Mouse (Mus musculus): Measurements from ENCODE around the gene Gm5134. TPM values are rescaled to one million over a fixed set of nuclear protein-coding genes. Genes with fewer than 3 reads are reported as not detected.

Gm5134 gene
- total and polyA plus RNA-seq, 3 experiments, result not detected

GRCm38 (mm10) chr10:75942736-75943477, 11.4 kb upstream of the Gm5134 start, which contains the start of gene Vpreb3:
Vpreb3 (plus strand) TSS chr10:75943057.
- peak within 1 kb of the TSS; percentile 32 for H3K27ac ChIP-seq
- 78% methylated on average over 15 of the region's 15 CpGs for WGBS
- intact Hi-C loops (cut with DNase I), result no loop called here
- no peaks in the 10 kb centered on the region for H3K36me3 ChIP-seq (ENCODE audit: control insufficient read depth, insufficient read depth, low read length)
- no peak within 1 kb of the TSS for H3K9ac ChIP-seq (ENCODE audit: low read depth, low read length)
- peak in 1 of 2 experiments; percentile 10 for DNase-seq
- no peaks in the 10 kb centered on the region for H3K27me3 ChIP-seq (ENCODE audit: control insufficient read depth, insufficient read depth, low read length)
- TF ChIP-seq POLR2A (IDR thresholded peaks at IDR 0.05; ENCODE audit: insufficient read depth, low read depth, low read length) (no peak), EP300 (IDR thresholded peaks at IDR 0.05; ENCODE audit: insufficient read depth, low read depth, low read length) (no peak), CTCF (IDR thresholded peaks at IDR 0.05) (no peak)
- H3K4me1 ChIP-seq (ENCODE audit: control insufficient read depth, insufficient read depth, low read length), result peaks cover 4% of the 10 kb centered on the region
- H3K4me3 ChIP-seq, result no peak within 1 kb of the TSS
- H3K79me2 ChIP-seq (replicated peaks; ENCODE audit: control insufficient read depth, insufficient read depth, low read length), result no peaks in the 10 kb centered on the region

GRCm38 (mm10) chr10:75944066-75944772, 10.1 kb upstream of the Gm5134 start:
- TF ChIP-seq CTCF (IDR thresholded peaks at IDR 0.05) (no peak), EP300 (IDR thresholded peaks at IDR 0.05; ENCODE audit: insufficient read depth, low read depth, low read length) (no peak), POLR2A (IDR thresholded peaks at IDR 0.05; ENCODE audit: insufficient read depth, low read depth, low read length) (no peak)
- Histone ChIP-seq H3K27ac (peak overlapping the region; percentile 32), H3K36me3 (ENCODE audit: control insufficient read depth, insufficient read depth, low read length) (no peaks in the 10 kb centered on the region), H3K79me2 (replicated peaks; ENCODE audit: control insufficient read depth, insufficient read depth, low read length) (no peaks in the 10 kb centered on the region), H3K9ac (ENCODE audit: low read depth, low read length) (no peak overlapping the region), H3K27me3 (ENCODE audit: control insufficient read depth, insufficient read depth, low read length) (no peaks in the 10 kb centered on the region), H3K4me1 (ENCODE audit: control insufficient read depth, insufficient read depth, low read length) (peaks cover 2% of the 10 kb centered on the region; the same call in 1 of the 2 replicates), H3K4me3 (no peak overlapping the region)
- intact Hi-C loops (cut with DNase I), result no loop called here
- 16% methylated on average over 11 of the region's 11 CpGs for WGBS
- peak; percentile 30 to 34 for DNase-seq

- DNase-seq, result peak in 1 of 2 experiments; percentile 11
- Histone ChIP-seq H3K4me1 (ENCODE audit: control insufficient read depth, insufficient read depth, low read length) (peaks cover 2% of the 10 kb centered on the region; the same call in 1 of the 2 replicates), H3K4me3 (no peak overlapping the region), H3K9ac (ENCODE audit: low read depth, low read length) (no peak overlapping the region), H3K79me2 (replicated peaks; ENCODE audit: control insufficient read depth, insufficient read depth, low read length) (no peaks in the 10 kb centered on the region), H3K27me3 (ENCODE audit: control insufficient read depth, insufficient read depth, low read length) (no peaks in the 10 kb centered on the region), H3K27ac (no peak overlapping the region), H3K36me3 (ENCODE audit: control insufficient read depth, insufficient read depth, low read length) (no peaks in the 10 kb centered on the region)
- TF ChIP-seq POLR2A (IDR thresholded peaks at IDR 0.05; ENCODE audit: insufficient read depth, low read depth, low read length) (no peak), CTCF (IDR thresholded peaks at IDR 0.05) (no peak), EP300 (IDR thresholded peaks at IDR 0.05; ENCODE audit: insufficient read depth, low read depth, low read length) (no peak)
- intact Hi-C loops (cut with DNase I), result no loop called here
- WGBS, result 93% methylated on average over 7 of the region's 7 CpGs
These were observed 9.1 kb upstream of the Gm5134 start for GRCm38 (mm10) chr10:75945213-75945612.

GRCm38 (mm10) chr10:75945896-75946295, 8.4 kb upstream of the Gm5134 start:
- H3K4me3 ChIP-seq, result no peak overlapping the region
- intact Hi-C loops (cut with DNase I), result no loop called here
- WGBS, result 85% methylated on average over 7 of the region's 7 CpGs
- H3K27me3 ChIP-seq (ENCODE audit: control insufficient read depth, insufficient read depth, low read length), result no peaks in the 10 kb centered on the region
- TF ChIP-seq POLR2A (IDR thresholded peaks at IDR 0.05; ENCODE audit: insufficient read depth, low read depth, low read length) (no peak), EP300 (IDR thresholded peaks at IDR 0.05; ENCODE audit: insufficient read depth, low read depth, low read length) (no peak), CTCF (IDR thresholded peaks at IDR 0.05) (no peak)
- no peaks in the 10 kb centered on the region for H3K79me2 ChIP-seq (replicated peaks; ENCODE audit: control insufficient read depth, insufficient read depth, low read length)
- H3K9ac ChIP-seq (ENCODE audit: low read depth, low read length), result no peak overlapping the region
- DNase-seq, result peak in 1 of 2 experiments; percentile 11
- peaks cover 2% of the 10 kb centered on the region; the same call in 1 of the 2 replicates for H3K4me1 ChIP-seq (ENCODE audit: control insufficient read depth, insufficient read depth, low read length)
- no peak overlapping the region for H3K27ac ChIP-seq
- H3K36me3 ChIP-seq (ENCODE audit: control insufficient read depth, insufficient read depth, low read length), result no peaks in the 10 kb centered on the region

GRCm38 (mm10) chr10:75948079-75948478, 6.2 kb upstream of the Gm5134 start:
- TF ChIP-seq EP300 (IDR thresholded peaks at IDR 0.05; ENCODE audit: insufficient read depth, low read depth, low read length) (no peak), CTCF (IDR thresholded peaks at IDR 0.05) (no peak), POLR2A (IDR thresholded peaks at IDR 0.05; ENCODE audit: insufficient read depth, low read depth, low read length) (no peak)
- intact Hi-C loops (cut with DNase I), result no loop called here
- Histone ChIP-seq H3K27me3 (ENCODE audit: control insufficient read depth, insufficient read depth, low read length) (no peaks in the 10 kb centered on the region), H3K79me2 (replicated peaks; ENCODE audit: control insufficient read depth, insufficient read depth, low read length) (no peaks in the 10 kb centered on the region), H3K27ac (no peak overlapping the region), H3K4me1 (ENCODE audit: control insufficient read depth, insufficient read depth, low read length) (peaks cover 2% of the 10 kb centered on the region), H3K9ac (ENCODE audit: low read depth, low read length) (no peak overlapping the region), H3K36me3 (ENCODE audit: control insufficient read depth, insufficient read depth, low read length) (no peaks in the 10 kb centered on the region), H3K4me3 (no peak overlapping the region)
- peak in 1 of 2 experiments; percentile 8 for DNase-seq
- 81% methylated on average over 5 of the region's 5 CpGs for WGBS
